Mouse (Mus musculus) heart, postnatal 14 days (tissue): ENCODE measurements around the gene Chd6. TPM values are rescaled to one million over a fixed set of nuclear protein-coding genes. Genes with fewer than 3 reads are reported as not detected.

Experiments used
- DNase-seq, 2 experiments: peaks; one replicate each; pipeline ENCODE4 v3.0.0; 2021 to 2022
- intact Hi-C: fragments of 180-260 bp; cut with DNase I; formaldehyde crosslinking; loops from one replicate; pipeline ENCODE4 v1.15.1; 2025
- long read RNA-seq, 2 experiments: library from polyadenylated mRNA; stranded (forward); transcript quantifications; one replicate each; pipeline ENCODE4 v2.0.0; 2021
- total RNA-seq, 2 experiments: library from RNA; stranded (reverse); gene quantifications; 2 replicates each; pipeline ENCODE4 v1.2.3; 2021

The Chd6 gene
- total RNA-seq: 10 to 100 TPM; 87.6 to 95.7 TPM
- long read RNA-seq, experiment 1, partial matches to known transcripts: 14 of 27 reads
- long read RNA-seq, experiment 1, other reads (novel, unspliced or antisense): 13 of 27 reads
- long read RNA-seq, experiment 2, partial matches to known transcripts: 21 of 23 reads
- long read RNA-seq, experiment 2, other reads (novel, unspliced or antisense): 2 of 23 reads

DNA sequence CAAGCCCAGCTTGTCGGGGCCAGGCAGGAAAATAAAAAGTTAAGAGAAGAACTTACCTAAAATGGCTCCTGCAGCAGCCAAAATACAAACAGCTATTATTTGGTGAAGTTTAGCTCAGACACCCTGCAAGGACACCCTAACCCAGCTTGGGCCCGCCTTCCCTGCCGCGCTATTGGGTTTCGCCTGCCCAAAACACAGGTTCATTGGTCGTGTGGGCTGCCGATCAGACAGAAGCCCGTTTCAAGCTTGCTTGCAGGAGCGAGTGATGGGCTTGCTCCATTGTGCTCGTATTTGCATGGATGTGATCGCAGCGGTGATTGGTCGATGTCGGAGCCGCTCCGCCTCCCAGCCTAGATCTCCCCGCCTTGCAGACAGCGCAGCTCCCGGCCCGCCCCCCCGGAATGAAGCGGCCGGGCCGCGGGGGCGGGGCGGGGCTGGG is at the start of gene Chd6:
Chd6 (minus strand) TSS at position 143 of the 439 bp plus-strand sequence.
- peak; percentile 97 to 98 for DNase-seq
- intact Hi-C loops: no loop called here

GRCm38 (mm10) chr2:161150004-161150842 is 41.3 kb upstream of the Chd6 start:
- intact Hi-C loops: no loop called here
- DNase-seq: no peak

- DNase-seq: no peak
- intact Hi-C loops: no loop called here
These were observed 39.6 kb upstream of the Chd6 start for GRCm38 (mm10) chr2:161148428-161149020.

DNA sequence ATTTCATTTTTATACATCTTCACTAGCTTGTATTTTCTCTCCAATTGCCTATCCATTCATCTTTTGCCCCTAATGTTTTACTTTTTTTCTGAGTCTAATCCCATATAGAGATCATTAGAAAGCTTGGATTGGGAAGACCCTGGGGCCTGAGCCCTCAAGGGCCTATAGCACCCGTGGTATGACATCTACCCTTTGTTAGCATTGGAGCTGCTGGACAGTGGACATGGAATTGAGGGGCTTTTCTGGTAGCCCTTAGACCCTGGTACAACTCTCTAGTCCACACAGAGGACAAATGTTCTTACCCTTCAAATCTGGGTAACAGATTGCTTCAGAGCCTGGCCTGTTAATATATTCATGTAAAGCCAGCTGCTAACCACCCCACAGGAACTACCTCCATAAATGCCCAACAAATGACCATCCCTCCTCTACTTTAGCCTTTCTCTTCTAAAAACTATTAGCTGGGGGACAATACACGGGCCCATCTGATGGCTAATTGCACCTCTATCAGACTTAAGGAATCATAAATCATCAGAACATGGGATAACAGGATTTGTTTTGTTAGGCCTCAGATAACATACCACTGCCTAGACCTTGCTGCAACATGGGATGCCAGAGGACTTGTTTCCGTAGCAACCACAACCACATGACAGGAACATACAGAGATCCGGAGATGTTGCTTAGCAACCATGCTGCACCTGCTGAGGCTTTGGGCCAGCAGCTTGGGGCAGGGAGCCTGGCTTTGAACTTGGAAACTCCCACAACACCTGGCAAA is 39.0 kb upstream of the Chd6 start:
- DNase-seq: no peak
- intact Hi-C loops: no loop called here

- intact Hi-C loops: no loop called here
- DNase-seq: no peak
These were observed 35.9 kb upstream of the Chd6 start for GRCm38 (mm10) chr2:161144799-161145198.

- intact Hi-C loops: no loop called here
- DNase-seq: no peak
These were observed 30.0 kb upstream of the Chd6 start for GRCm38 (mm10) chr2:161138672-161139536.

- DNase-seq: no peak
- intact Hi-C loops: no loop called here
These were observed 28.1 kb upstream of the Chd6 start for GRCm38 (mm10) chr2:161136999-161137398.

DNA sequence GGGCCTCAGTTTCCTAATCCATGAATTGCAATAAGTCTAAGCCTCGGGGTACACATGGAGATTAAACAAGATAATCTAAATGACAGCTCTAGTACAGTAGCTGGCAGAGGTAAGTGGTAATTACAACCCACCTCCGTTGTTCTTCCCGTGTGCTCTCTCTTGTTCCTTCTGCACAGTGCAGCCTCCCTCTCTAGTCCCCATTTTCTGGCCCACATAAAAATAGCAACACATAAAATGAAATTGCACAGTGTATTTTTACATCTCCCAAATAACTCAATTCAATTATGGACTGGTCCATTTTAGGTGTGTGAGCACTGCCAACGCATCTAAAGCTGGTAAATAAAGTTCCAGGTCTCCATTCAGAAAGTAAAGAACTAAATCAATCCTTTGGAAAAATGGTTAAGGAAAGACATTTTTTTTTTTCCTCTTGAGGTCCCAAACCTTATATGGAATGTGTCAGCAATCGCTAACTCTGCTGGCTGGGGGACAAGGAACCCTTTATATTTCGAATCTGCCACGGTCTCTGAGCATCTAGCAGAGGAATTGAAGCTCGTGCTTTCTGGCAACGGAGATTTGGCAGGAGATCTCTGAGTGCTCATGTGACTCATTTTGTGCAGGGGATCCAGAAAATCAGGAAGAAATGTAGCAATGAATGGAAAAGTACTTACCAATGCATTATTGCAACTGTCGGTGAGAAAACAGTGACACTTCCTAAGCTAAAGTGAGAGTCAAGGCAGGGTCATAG is 19.7 kb upstream of the Chd6 start:
- DNase-seq: no peak
- intact Hi-C loops: no loop called here

- DNase-seq: peak; percentile 22
- intact Hi-C loops: no loop called here
These were observed 3.1 kb upstream of the Chd6 start for GRCm38 (mm10) chr2:161112011-161112410.

- intact Hi-C loops: no loop called here
- DNase-seq: no peak
These were observed 535 bp upstream of the Chd6 start for GRCm38 (mm10) chr2:161109398-161109821.

DNA sequence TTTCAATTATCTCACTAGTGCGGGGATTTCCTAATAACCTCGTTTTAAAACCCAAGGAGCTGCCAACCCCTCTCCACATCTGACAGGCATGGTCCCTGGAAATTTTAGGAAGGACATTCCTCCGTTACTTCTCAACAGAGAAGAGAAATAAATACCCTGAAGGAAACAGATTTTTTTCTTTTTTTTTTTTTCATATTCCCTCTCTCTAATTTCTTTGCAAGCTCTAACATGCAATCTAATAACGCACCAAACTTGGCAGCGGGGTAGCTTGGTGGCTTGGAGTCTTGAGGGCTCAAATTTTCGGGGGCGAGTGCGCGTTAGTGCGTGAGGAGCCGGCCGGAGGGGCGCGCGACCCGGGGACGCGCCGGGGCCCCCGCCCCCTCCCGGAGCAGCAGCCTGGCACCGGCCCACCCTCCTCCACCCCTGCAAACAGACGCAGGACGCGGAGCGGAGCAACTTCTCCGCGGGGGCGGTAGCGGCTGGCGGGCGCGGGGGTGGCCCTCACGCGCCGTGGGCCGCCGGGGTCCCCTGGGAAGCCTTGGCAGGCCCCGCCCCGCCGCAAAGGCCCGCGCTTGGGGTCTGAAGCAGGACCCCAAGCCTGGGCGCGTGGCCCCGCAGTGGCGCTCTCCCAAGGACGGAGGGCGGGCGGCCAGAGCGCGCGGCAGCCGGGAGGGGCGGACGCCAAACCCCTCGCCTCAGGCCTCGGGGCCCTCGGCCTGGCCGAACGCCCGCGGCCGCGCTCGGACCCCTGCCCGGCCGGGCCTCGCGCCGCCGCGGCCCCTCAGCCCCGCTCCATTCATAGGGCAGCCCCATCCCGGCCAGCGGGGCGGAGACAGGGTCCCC is 569 bp downstream of the Chd6 start:
- DNase-seq: peak; percentile 57 to 67
- intact Hi-C loops: no loop called here

DNA sequence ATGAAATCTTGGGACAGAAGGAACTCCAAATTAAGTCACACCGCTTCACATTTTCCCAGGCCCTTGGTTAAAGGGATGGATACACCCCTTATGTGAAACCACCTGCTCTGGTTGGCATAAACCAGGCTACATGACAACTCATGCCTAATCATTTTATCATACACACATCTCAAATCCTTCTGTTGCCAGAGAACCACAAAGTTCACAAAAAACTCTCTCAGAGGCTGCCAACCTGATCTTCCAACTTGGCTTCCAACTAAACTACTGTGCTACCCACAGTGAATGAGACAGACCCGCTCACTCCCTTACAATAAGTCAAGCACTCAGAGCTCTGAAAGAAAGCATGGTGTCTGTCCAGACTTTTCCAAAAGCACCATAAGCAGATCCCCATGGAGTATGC is 1.6 kb downstream of the Chd6 start:
- no peak for DNase-seq
- intact Hi-C loops: no loop called here

DNA sequence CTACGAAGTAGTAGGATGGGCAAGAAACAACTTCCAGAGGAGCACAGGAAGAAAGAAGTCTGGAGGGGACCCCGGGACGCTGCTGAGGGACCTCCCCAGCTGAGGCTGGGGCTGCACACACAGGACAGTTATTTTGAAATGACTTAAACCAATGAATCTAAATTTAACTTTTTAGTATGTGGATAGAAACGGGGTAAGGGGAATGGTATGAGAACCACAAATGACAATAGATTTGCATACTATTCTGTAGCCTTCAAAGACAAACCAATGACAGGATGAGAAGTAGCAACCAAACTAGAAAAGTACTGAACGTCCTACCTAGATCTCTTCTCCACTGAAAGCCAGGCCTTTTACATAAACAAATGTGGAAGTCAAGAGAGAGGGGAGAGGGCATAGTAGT is 5.1 kb downstream of the Chd6 start:
- intact Hi-C loops: no loop called here
- no peak for DNase-seq

DNA sequence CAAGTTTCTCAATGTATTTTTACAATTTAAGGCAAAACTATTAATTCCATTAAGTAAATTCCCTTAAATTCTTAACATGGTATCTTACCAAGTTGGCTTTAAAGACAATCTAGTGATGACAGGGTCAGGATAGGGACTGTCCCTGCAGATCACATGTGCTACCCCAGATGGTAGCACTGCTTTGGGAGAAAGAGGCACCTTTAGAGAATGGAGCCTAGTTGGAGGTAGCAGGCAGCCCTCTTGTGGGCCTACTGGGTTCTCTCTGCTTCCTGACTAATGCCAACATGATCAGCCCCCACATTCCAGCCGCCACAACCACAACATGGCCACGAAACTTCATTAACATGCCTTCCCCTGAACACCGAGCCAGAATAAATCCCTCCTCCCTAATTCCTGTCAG is 6.8 kb downstream of the Chd6 start:
- DNase-seq: no peak
- intact Hi-C loops: no loop called here

DNA sequence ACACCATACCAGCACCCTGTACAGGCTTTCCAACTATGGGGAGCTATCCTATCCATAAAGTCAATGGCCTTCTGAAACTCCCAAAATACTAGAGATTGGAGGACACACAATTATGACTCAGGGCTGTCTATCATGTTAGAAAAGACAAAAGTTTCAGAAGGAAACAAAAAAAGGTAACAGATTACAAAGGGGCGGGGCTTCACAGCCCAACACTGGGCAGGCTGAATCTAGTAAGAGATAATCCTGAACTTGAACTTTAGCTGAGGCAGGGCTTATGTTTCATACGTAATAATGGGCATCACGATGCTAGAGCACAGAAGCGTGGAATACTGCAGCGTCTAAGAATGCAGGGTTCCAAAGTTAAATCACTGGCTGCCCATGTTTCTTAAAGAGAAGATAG is 11.1 kb downstream of the Chd6 start:
- intact Hi-C loops: no loop called here
- DNase-seq: no peak

DNA sequence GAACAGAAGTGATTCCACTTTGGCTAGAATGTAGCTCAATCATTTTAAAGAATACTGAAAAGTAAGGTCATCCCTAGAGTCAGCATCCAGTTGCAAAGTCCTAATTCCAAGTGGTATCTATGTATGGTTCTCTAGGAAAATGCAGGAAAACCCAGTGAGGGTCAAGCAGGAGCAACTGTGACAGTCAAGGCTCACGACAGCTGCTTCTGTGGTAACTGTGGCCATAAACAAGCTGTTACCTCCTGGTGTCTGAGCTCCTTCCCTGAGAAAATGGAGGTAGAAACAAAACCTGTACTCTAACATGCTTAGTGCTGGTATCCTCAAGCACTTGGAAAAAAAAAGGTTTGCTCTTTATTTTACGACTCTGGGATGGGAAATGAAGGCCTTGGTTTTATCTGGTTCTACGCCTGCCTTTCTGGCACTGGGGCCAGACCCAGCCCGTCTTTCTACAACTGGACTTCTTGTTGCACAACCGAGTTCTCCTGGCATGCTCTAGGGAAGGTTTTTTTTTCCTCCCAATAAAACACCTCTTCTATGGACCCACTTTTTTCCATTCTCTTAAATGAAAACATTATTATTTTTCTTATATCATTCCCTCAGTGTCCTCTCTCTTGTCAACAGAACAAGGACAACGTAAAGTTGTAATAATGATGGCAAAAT is 18.0 kb downstream of the Chd6 start:
- no peak for DNase-seq
- intact Hi-C loops: no loop called here

GRCm38 (mm10) chr2:161090200-161090599 is 18.7 kb downstream of the Chd6 start:
- no peak for DNase-seq

GRCm38 (mm10) chr2:161078590-161078989 is 30.3 kb downstream of the Chd6 start:
- intact Hi-C loops: no loop called here
- DNase-seq: no peak

More at GRCm38 (mm10) chr2:161090200-161090599, 18.7 kb downstream of the Chd6 start:
- intact Hi-C loops: no loop called here
